Mouse (Mus musculus): Measurements from ENCODE around the gene Cldn10.

DNA sequence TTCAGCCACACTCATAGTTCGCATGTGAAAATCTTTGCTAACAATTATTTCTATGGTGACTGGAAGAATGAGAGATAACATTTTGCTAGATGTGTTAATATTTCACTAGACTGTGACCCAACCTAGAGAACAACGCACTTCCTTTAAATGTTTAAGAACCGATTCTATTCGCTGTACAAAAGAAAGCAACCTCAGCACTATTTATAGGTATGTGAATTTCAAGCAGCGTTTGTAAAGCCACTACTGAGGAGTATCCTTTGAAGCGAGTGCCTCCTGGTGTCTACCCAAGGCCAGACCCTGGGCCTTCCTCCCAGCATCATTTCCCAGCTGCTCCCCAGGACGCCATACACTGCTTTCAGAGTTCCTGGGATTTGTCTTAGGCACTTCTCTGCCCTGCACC is 132.9 kb downstream of the Cldn10 start:
- no peak for TF ChIP-seq CTCF (conservative IDR thresholded peaks at IDR 0.05; ENCODE audit: insufficient read depth, insufficient read length, low read depth, low read length)
- TF ChIP-seq POLR2A (IDR thresholded peaks at IDR 0.05; ENCODE audit: low read depth, low read length), result no peak
